Mouse (Mus musculus) neural tube, embryonic 11.5 days (tissue): ENCODE measurements around the gene Kcnk15. TPM values are rescaled to one million over a fixed set of nuclear protein-coding genes. Genes with fewer than 3 reads are reported as not detected.

ENCODE experiments used
- ATAC-seq: fragments of 200-750 bp; cut with Nextera tagmentation; 2 replicates; pipeline ENCODE4 v1.8.0; 2017; ENCODE audit warnings: moderate number of reproducible peaks, mild to moderate bottlenecking, moderate TSS enrichment, moderate library complexity; ENCODE audit not compliant: insufficient read depth, low FRiP score, low TSS enrichment
- DNase-seq: peaks from one replicate; pipeline ENCODE4 v3.0.0-alpha.2; 2015; ENCODE audit warnings: low spot score
- H3K27ac ChIP-seq: fragments of 300-500 bp; sonication (generic); 2 replicates; pipeline ENCODE4 v1.5.1; 2014; ENCODE audit warnings: low read depth, mild to moderate bottlenecking, low read length
- H3K27me3 ChIP-seq: fragments of 300-500 bp; sonication (generic); 2 replicates; pipeline ENCODE4 v1.6.1; 2014; ENCODE audit warnings: mild to moderate bottlenecking, low read length, mixed read lengths; ENCODE audit not compliant: control insufficient read depth, insufficient read depth
- H3K36me3 ChIP-seq: fragments of 300-500 bp; sonication (generic); 2 replicates; pipeline ENCODE4 v1.6.1; 2014; ENCODE audit warnings: mild to moderate bottlenecking, low read length, moderate library complexity, mixed read lengths; ENCODE audit not compliant: control insufficient read depth, insufficient read depth
- H3K4me1 ChIP-seq: fragments of 300-500 bp; sonication (generic); 2 replicates; pipeline ENCODE4 v1.6.1; 2014; ENCODE audit warnings: low read length, mixed read lengths; ENCODE audit not compliant: control insufficient read depth, insufficient read depth
- H3K4me2 ChIP-seq: fragments of 300-500 bp; sonication (generic); 2 replicates; pipeline ENCODE4 v1.6.1; 2014; ENCODE audit warnings: low read depth, mild to moderate bottlenecking, moderate library complexity
- H3K4me3 ChIP-seq: fragments of 300-500 bp; sonication (generic); 2 replicates; pipeline ENCODE4 v1.5.1; 2014; ENCODE audit warnings: low read depth, low read length
- H3K9ac ChIP-seq: fragments of 300-500 bp; sonication (generic); 2 replicates; pipeline ENCODE4 v1.6.1; 2014; ENCODE audit warnings: mild to moderate bottlenecking, low read length
- H3K9me3 ChIP-seq: fragments of 300-500 bp; sonication (generic); 2 replicates; pipeline ENCODE4 v1.6.1; 2016; ENCODE audit warnings: low read length; ENCODE audit not compliant: control insufficient read depth
- WGBS: fragments of 180-500 bp; shearing (Covaris S2); extraction: QIAGEN DNeasy Blood & Tissue Kit; methylation state at CpG from one replicate; pipeline ENCODE4 v1.1.7; 2014; 5-methylcytosine and 5-hydroxymethylcytosine counted together
- polyA plus RNA-seq: library from polyadenylated mRNA; unstranded; fragments of >200 nt; fragmentation: Nextera tagmentation; extraction: Ambion mirVana; gene quantifications from 2 replicates; pipeline ENCODE4 v1.2.1, GENCODE M21; 2014

Gene Kcnk15
- polyA plus RNA-seq, 1 experiment from 2014 or later, result not detected

DNA sequence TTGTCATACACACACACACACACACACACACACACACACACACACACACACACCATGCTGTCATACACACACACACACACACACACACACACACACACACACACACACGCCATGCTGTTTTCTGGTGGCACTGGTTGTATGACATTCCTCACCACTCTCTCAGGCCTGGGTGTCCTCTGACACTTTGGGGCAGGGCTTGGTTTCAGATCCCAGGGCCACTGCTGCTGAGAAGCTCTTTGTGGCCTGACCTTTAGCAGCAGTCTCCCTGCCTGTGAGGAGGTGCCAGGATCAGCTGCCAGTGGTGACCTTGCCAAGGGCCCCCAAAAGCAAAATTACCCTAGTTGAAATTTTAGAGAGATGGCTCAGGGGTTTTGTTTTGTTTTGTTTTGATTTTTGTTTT, 27.6 kb upstream of the Kcnk15 start:
- 92% methylated on average over 1 of the region's 1 CpGs for WGBS
- no peak for ATAC-seq

DNA sequence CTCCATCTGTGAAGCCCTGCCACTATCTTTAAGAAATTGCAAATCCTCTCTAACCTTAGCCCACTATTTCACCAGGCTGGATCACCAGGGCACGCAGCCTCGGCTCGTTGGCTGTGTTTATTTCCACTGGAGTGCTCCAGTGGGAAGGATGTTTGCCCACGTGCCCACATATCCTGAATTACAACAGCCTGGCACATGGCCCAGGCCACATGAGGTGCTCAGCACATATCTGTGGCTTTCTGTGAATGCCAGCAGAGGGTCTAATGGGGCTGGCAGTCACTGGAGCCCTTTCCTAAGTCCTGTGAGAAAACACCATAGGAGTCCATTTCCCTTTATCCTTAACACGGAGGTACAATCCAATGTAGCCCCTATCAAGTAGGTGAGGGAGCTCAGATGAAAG, 27.0 kb upstream of the Kcnk15 start:
- no peak overlapping the region for H3K27ac ChIP-seq
- ATAC-seq (no peak), DNase-seq (no peak)
- no peak overlapping the region for H3K9ac ChIP-seq
- H3K4me2 ChIP-seq, result no peak overlapping the region
- H3K4me3 ChIP-seq, result no peak overlapping the region
- H3K4me1 ChIP-seq, result no peaks in the 10 kb centered on the region
- no peaks in the 10 kb centered on the region for H3K9me3 ChIP-seq
- H3K27me3 ChIP-seq, result no peaks in the 10 kb centered on the region
- H3K36me3 ChIP-seq, result no peaks in the 10 kb centered on the region
- WGBS, result 83% methylated on average over 5 of the region's 5 CpGs

More for the DNA sequence above, 27.6 kb upstream of the Kcnk15 start:
- H3K4me2 ChIP-seq, result no peak overlapping the region
- H3K4me1 ChIP-seq, result no peaks in the 10 kb centered on the region
- H3K4me3 ChIP-seq, result no peak overlapping the region
- H3K27ac ChIP-seq, result no peak overlapping the region
- DNase-seq, result no peak
- no peaks in the 10 kb centered on the region for H3K27me3 ChIP-seq
- no peaks in the 10 kb centered on the region for H3K9me3 ChIP-seq
- no peak overlapping the region for H3K9ac ChIP-seq
- no peaks in the 10 kb centered on the region for H3K36me3 ChIP-seq

DNA sequence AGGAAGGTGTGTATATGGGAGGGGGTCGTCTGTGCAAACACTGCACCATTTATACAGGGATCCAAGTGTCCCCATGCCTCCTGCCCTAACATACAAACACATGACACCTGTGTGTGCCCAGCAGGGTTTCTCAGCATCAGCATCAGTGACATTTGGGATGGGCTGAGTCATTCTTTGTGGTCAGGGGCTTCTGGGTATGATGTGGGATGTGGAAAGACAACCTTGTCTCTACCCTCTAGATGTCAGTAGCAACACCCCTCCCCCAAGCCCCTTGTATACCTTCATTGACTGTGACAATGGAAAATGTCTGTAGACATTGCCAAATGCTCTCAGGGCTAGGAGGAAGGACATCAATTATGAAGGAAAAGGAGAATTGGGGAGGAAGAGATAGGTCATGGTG, 22.3 kb upstream of the Kcnk15 start:
- H3K4me2 ChIP-seq, result no peak overlapping the region
- H3K4me3 ChIP-seq, result no peak overlapping the region
- H3K27me3 ChIP-seq, result no peaks in the 10 kb centered on the region
- H3K9ac ChIP-seq, result no peak overlapping the region
- H3K36me3 ChIP-seq, result no peaks in the 10 kb centered on the region
- no peaks in the 10 kb centered on the region for H3K4me1 ChIP-seq
- WGBS, result 83% methylated on average over 1 of the region's 1 CpGs
- ATAC-seq (no peak), DNase-seq (no peak)
- no peaks in the 10 kb centered on the region for H3K9me3 ChIP-seq
- no peak overlapping the region for H3K27ac ChIP-seq

DNA sequence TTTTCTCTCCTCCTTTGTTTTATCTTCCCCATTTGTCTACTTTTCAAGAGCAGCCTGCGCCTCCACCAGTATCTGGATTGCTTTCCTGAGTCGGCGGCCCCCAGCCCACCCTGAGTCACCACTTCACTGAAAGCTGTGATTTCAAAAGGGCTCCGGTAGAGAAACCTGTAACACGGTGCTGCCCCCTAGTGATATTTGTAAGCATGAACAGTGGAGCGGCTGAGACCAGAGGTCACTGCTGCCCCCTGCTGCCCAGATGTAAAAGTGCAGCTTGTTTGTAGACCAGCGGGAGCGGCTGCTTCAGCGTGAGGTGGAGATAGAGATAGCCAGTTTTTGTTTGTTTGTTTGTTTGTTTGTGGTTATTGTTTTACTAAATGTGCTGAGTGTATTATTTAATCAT, 15.4 kb upstream of the Kcnk15 start:
- Histone ChIP-seq H3K27me3 (no peaks in the 10 kb centered on the region), H3K4me2 (no peak overlapping the region), H3K9ac (no peak overlapping the region), H3K36me3 (no peaks in the 10 kb centered on the region), H3K9me3 (no peaks in the 10 kb centered on the region), H3K4me3 (no peak overlapping the region), H3K27ac (no peak overlapping the region), H3K4me1 (no peaks in the 10 kb centered on the region)
- WGBS, result 33% methylated on average over 9 of the region's 9 CpGs
- ATAC-seq (no peak), DNase-seq (peak; percentile 76)

DNA sequence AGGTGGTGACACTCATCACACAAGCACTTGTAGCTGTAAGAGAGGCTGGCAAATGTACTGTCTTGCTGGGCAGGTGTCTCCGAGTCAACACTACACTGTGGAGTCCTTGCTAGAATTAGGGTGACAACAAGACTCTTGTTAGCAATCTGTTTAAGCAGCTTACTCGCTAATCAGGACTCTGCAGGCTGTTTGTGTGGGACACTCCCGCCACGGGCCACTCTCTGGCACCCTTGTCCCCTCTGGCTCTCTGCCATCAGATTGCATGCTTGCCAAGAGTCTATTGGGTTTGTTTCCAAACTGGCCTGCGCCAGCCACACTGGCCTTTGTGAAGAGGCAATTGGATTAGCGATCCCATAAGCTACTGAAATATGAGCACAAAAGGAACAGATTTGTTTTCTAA, 13.9 kb upstream of the Kcnk15 start:
- Histone ChIP-seq H3K27me3 (no peaks in the 10 kb centered on the region), H3K9me3 (no peaks in the 10 kb centered on the region), H3K4me1 (no peaks in the 10 kb centered on the region), H3K4me3 (no peak overlapping the region), H3K36me3 (no peaks in the 10 kb centered on the region), H3K4me2 (no peak overlapping the region), H3K27ac (no peak overlapping the region), H3K9ac (no peak overlapping the region)
- DNase-seq (no peak), ATAC-seq (no peak)
- WGBS, result 75% methylated on average over 6 of the region's 6 CpGs

DNA sequence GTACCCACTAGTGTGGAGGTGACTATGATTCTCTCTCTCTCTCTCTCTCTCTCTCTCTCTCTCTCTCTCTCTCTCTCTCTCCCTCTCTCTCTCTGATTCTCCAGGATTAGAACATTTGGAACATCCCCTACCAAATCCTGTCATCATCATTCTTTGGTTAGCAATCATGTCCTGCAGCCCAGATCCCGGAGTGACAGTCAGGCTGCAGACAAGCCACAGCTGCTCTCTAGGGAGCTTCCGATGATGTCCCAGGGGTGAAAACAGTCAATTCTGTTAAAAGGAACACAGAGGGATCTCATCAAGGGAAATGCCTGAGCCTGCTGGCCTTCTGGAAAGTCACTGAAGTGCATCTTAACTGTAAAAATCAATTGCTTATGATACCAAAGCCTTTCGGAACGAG, 11.4 kb upstream of the Kcnk15 start:
- WGBS, result 80% methylated on average over 4 of the region's 4 CpGs
- H3K36me3 ChIP-seq, result no peaks in the 10 kb centered on the region
- no peaks in the 10 kb centered on the region for H3K27me3 ChIP-seq
- H3K4me1 ChIP-seq, result no peaks in the 10 kb centered on the region
- no peak for DNase-seq
- no peaks in the 10 kb centered on the region for H3K9me3 ChIP-seq
- no peak overlapping the region for H3K27ac ChIP-seq
- H3K4me2 ChIP-seq, result no peak overlapping the region
- no peak for ATAC-seq
- no peak overlapping the region for H3K4me3 ChIP-seq
- H3K9ac ChIP-seq, result no peak overlapping the region

DNA sequence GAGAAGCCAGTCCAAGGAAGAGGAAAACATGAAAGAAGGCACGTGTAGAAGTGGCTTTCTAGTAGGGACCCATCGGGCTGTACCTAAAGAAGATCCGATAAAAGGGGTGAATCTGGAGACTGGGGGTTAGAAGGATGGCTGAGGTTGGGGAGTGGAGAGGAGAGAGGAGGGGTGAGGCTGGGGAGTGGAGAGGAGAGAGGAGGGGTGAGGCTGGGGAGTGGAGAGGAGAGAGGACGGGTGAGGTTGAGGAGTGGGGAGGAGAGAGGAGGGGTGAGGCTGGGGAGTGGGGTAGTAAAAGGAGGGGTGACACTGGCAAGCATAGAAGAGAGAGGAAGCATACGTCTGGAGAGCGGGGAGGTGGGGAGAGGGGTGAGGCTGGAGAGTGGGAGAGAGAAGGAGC, 3.8 kb downstream of the Kcnk15 start:
- H3K27me3 ChIP-seq, result peaks cover 43% of the 10 kb centered on the region
- WGBS, result 78% methylated on average over 6 of the region's 6 CpGs
- no peak for ATAC-seq

DNA sequence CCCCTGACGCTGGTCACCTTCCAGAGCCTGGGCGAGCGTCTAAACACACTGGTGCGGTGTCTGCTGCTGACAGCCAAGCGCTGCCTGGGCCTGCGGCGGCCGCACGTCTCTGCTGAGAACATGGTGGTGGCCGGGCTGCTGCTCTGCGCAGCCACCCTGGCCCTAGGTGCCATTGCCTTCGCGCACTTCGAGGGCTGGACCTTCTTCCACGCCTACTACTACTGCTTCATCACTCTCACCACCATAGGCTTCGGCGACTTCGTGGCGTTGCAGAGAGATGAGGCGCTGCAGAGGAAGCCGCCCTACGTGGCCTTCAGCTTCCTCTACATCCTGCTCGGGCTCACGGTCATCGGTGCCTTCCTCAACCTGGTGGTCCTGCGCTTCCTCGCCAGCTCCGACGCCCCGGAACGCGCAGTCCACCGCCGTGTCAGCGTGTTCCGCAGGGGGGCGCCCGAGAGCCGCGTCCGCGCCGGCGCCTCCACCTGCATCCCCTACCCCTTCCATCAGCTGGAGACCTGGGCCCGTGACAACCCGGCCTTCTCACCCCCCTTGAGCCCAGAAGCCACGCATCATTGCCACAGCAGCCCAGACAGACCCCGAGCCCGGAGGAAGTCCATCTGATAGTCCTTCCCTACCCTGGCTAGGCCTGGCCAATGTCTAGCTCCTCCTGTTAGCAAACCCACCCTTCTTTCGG, 5.0 kb downstream of the Kcnk15 start:
- H3K27ac ChIP-seq, result no peak overlapping the region
- no peaks in the 10 kb centered on the region for H3K36me3 ChIP-seq
- WGBS, result 13% methylated on average over 50 of the region's 50 CpGs
- H3K9me3 ChIP-seq, result no peaks in the 10 kb centered on the region
- ATAC-seq, result peak; percentile 63; the same call in 1 of the 2 replicates
- H3K4me1 ChIP-seq, result no peaks in the 10 kb centered on the region
- H3K4me3 ChIP-seq, result no peak overlapping the region
- peak overlapping the region; percentile 23 for H3K4me2 ChIP-seq
- peaks cover 35% of the 10 kb centered on the region for H3K27me3 ChIP-seq
- peak; percentile 75 for DNase-seq
- peak overlapping the region; percentile 2; the same call in 1 of the 2 replicates for H3K9ac ChIP-seq

More for the DNA sequence above, 3.8 kb downstream of the Kcnk15 start:
- H3K4me1 ChIP-seq, result no peaks in the 10 kb centered on the region
- no peak for DNase-seq
- no peak overlapping the region for H3K4me2 ChIP-seq
- H3K36me3 ChIP-seq, result no peaks in the 10 kb centered on the region
- H3K9ac ChIP-seq, result no peak overlapping the region
- H3K9me3 ChIP-seq, result no peaks in the 10 kb centered on the region
- H3K4me3 ChIP-seq, result no peak overlapping the region
- no peak overlapping the region for H3K27ac ChIP-seq

DNA sequence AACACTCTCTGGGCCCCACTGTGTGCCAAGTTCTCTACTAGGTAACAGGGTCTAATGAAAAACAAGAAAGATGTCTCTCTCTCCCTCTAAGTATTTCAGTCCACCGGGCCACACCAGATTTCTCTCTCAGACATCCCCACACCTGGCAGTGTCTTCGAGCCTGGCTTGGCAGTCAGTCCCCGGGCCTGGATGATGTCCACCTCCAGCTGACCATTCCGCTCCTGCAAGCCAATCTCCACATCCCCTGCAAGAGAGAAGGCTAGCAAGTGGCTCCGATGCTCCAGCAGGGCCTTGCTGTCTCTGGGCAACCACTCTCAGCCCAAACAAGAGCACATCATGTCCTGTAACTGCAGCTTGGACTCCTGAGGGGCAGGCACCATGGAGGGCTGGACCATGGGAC, 11.9 kb downstream of the Kcnk15 start:
- H3K27me3 ChIP-seq, result no peaks in the 10 kb centered on the region
- H3K4me1 ChIP-seq, result no peaks in the 10 kb centered on the region
- H3K36me3 ChIP-seq, result no peaks in the 10 kb centered on the region
- H3K4me2 ChIP-seq, result no peak overlapping the region
- DNase-seq (no peak), ATAC-seq (no peak)
- no peak overlapping the region for H3K4me3 ChIP-seq
- WGBS, result 88% methylated on average over 5 of the region's 5 CpGs
- H3K9me3 ChIP-seq, result no peaks in the 10 kb centered on the region
- H3K27ac ChIP-seq, result no peak overlapping the region
- no peak overlapping the region for H3K9ac ChIP-seq
